Mouse (Mus musculus) retina, adult 2 months (tissue): ENCODE results near the gene Boc.

Experiments used
- DNase-seq: peaks from one replicate; pipeline ENCODE4 v3.0.0-alpha.2; 2012; ENCODE audit warnings: low read depth, low spot score

Boc gene

GRCm38 (mm10) chr16:44553861-44554260 lies 4.8 kb downstream of the Boc start:
- DNase-seq: no peak

DNA sequence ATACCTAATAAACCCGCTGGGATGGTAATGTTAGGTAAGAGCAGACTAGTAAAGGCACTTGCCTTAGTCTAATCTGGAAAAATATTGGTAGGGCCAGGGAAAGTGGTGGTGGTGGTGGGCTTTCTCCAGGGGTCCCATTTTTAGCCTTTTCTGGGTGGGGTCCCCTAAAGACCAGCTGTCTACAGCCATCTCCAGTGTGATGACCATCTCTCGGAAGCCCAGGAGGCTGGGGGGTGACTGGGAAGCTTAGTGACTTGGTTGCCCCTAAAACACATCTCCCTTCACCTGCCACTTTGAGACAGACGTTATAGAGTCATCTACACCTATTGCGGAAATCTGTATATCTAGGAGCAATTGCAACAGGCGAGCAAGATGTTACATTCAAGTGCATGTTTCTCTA lies 6.0 kb downstream of the Boc start:
- no peak for DNase-seq

- DNase-seq: no peak
These were observed 6.7 kb downstream of the Boc start for GRCm38 (mm10) chr16:44552036-44552435.

DNA sequence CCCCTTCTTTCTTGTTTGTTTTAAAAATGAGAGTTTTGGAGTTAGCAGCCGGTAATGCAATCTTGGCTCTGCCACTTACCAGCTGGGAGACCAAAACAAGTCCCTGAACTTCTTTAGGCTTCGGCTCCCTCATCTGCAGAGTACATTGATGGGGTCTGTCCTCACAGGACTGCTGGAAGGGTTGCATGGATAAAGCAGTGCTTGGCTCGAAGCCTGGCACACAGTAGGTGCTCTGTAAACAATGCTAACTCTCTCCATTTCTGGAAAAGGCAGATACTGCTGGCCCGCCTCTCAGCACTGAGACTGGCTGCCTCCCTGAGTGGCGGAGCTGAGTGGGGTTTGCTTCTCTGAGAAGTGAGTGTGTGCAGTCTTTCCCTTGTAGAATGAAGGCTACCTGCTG lies 7.2 kb downstream of the Boc start:
- DNase-seq: no peak

DNA sequence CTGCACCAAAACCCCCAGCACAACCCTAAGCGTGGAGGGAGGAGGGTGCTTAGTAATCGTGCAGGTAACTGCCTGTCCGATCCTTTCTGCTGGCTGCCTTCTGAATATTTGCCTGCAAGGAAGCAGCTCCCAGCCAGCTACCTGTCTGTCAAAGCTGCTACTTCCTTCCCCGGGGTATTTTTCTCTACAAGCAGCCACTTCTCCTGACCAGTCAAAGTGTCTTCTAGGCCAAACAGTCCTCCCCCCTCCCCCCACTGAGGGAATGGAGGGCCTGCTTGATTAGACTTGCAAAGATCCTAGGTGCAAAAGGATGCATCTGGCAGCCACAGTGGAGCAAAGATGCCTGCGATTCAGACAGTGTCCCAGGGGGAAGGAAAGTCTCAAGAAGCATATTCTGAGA lies 7.9 kb downstream of the Boc start:
- DNase-seq: no peak

DNA sequence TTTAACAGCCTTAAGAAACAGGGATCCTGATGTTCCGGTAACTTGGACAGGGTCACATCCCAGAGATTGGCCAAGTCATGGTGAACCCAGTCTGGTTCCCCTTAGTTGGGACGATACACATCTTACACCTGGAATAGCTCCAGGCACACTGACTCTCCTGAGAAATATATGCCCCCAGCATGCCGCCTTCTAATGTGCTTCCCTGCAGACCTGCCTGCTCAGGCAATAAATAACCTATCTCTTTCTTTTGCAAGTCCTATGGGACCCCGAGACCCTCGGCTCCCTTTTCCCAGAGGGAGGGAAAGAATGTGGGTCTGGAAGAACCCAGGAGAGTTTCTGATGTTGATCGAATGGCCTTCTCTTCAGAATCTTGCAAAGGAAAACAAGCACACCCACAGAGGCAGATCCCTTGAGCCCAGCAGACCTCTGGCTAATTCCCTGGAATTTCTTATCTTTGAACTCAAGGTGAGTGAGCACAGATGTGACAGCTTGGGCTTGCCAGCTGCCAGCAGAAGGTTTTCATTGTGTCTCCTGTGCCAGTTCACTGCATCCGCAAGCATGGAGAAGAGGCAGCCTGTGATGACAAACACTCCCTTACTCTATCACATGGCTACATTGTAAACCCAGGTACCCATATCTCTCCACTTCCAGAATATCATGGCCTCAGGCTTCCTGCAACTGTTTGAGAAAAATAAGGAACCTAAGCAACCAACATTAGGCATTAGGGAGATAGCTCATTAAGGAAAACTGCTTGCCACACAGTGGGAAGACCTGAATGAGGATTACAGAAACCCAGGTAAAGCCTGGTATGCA lies 8.6 kb downstream of the Boc start:
- DNase-seq: no peak

DNA sequence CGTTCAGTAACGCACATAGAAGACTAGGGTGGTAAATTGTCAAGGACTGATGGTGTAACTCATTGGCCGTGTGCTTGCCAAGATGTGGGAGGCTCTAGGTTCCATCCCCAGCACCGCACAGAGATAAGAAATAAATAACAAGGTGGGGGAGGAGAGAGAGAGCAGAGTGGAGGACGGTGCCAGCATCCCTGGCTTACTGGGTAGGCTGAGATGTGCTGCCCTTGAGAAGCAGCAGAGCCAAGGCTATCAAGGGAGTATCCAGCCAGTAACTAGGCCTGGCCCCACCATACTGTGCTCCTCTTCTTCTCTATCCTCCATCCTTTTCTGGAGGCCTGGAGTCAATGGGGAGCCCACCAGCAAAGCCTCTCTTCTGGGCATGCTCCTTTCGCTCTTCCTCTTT lies 9.3 kb downstream of the Boc start:
- no peak for DNase-seq

DNA sequence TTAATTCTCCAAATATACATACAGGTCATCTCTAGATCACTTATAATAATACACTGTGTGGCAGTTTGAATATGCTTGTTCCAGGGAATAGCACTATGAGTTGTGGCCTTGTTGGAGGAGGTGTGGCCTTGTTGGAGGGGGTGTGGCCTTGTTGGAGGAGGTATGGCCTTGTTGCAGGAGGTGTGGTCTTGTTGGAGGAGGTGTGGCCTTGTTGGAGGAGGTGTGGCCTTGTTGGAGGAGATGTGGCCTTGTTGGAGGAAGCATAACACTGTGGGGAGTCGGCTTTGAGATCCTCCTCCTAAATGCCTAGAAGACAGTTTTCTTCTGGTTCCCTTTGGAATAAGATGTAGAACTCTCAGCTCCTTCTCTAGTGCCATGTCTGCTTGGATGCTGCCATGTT lies 10.7 kb downstream of the Boc start:
- no peak for DNase-seq

GRCm38 (mm10) chr16:44546831-44547230 lies 11.9 kb downstream of the Boc start:
- DNase-seq: no peak

DNA sequence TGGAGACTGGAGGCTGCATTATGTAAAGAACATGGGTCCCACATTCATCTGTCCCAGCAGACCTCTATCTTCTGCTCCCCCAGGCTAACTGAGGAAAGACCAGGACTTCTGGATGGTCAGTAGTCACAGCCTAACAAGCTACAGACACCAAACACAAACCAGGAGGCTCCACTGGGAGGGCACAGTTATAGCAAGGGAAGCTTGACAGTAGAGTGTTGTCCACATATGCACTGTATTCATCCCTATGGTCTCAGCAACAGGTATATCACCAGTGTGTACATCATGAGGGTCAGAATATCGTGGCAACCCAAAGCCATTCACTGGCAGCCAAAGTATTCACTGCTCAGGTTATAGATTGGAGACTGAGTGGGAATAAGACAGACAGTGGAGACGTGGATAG lies 12.8 kb downstream of the Boc start:
- DNase-seq: no peak

DNA sequence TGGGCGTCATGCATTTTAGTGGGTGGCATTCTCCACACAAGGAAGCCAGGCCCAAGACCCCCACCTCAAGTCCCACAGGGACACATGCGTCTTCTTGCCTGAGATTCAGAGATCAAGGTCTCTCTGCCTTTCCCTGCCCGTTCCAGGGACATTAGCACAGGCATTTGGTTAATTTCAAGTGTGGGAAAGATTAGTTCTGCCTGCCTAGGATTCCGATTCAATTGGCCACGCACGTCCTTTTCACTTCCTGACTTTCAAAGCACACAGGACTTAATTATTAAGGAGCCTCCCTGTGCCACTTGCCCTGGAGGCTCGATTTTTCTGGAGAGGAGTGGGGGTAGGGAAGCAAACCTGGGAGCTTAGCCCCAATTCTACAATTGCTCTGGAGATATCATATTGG lies 13.5 kb downstream of the Boc start:
- no peak for DNase-seq

DNA sequence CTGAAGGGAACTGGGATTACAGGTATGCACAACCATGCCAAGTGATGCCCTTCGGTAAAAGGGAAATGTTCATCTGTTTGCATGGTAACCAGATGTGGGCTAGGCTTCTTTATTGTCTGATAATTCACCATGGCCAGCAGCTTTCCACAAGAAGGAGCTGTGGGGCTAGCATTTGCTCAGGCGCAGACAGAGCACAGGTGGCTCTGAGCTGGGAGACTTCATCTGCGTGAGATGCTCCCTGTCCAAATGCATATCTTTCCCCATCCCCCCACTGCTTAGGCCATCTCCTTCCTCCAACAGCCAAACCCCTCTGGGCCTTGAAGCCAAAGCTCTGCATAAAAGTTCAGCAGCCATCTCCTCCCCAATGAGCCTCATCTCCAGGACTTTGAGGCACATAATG lies 15.6 kb downstream of the Boc start:
- no peak for DNase-seq

- no peak for DNase-seq
These were observed 16.5 kb downstream of the Boc start for GRCm38 (mm10) chr16:44542029-44542690.

- DNase-seq: no peak
These were observed 19.1 kb downstream of the Boc start for GRCm38 (mm10) chr16:44539611-44540010.

GRCm38 (mm10) chr16:44538401-44539395 lies 20.0 kb downstream of the Boc start:
- DNase-seq: no peak

DNA sequence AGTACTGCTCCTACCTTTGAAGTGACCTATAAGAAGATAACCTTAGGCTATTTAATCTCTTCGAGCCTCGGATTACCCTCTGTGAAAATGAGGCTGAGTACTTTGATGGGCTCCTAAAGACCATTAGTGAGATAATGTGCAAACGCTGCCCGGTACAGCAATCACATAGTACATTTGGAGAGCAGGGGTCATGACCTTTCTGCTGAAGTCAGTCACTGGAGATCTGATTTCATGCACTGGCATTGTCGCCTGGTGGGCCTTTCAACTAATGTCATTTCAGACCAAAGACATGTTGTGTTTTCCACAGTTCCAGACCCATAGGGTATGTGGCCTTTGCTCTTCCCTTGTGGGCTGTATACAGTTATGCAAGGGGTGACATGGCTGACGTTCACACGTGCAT lies 24.6 kb downstream of the Boc start:
- no peak for DNase-seq

GRCm38 (mm10) chr16:44533522-44533921 lies 25.2 kb downstream of the Boc start:
- DNase-seq: no peak

- no peak for DNase-seq
These were observed 25.8 kb downstream of the Boc start for GRCm38 (mm10) chr16:44532851-44533250.

GRCm38 (mm10) chr16:44531239-44531797 lies 27.4 kb downstream of the Boc start:
- DNase-seq: no peak

DNA sequence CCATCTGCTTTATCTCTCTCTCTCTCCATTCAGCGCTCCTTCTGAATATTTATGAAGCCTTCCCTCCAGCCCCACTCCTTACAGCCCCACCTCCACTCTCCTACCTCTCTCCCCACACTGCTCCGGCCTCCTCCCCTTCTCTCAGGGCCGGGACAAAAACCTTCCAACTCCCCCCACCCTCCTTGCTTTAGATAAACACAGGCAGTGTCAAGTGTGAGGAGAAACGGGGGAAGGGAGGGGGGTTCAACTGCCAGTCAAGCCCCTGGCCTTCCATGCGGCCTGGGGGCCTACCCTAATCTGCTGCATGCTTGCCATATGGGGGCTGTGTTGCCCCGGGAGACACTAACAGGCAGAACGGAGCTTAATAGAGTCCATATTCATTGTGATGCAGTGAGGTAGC lies 27.9 kb downstream of the Boc start:
- DNase-seq: no peak

GRCm38 (mm10) chr16:44530191-44530590 lies 28.5 kb downstream of the Boc start:
- no peak for DNase-seq

- no peak for DNase-seq
These were observed 29.0 kb downstream of the Boc start for GRCm38 (mm10) chr16:44529691-44530090.
